Mouse (Mus musculus) hindbrain, embryonic 11.5 days (tissue): ENCODE measurements at regions not wholly inside any gene's neighbourhood (a gene's known extent, or its start where the extent isn't known, plus 50 kb on each side); places are given as distances from the start of the nearest gene placed in this dataset.

ENCODE experiments used
- ATAC-seq: fragments of 200-750 bp; cut with Nextera tagmentation; 2 replicates; pipeline ENCODE4 v1.8.0; 2017; ENCODE audit warnings: mild to moderate bottlenecking, moderate TSS enrichment, moderate library complexity; ENCODE audit not compliant: low FRiP score
- DNase-seq: peaks from one replicate; pipeline ENCODE4 v3.0.0-alpha.2; 2015; ENCODE audit warnings: low spot score
- H3K27ac ChIP-seq: fragments of 300-500 bp; sonication (generic); 2 replicates; pipeline ENCODE4 v1.5.1; 2014; ENCODE audit warnings: mild to moderate bottlenecking, low read depth, low read length
- H3K27me3 ChIP-seq: fragments of 300-500 bp; sonication (generic); 2 replicates; pipeline ENCODE4 v1.6.1; 2014; ENCODE audit warnings: mild to moderate bottlenecking, low read length, moderate library complexity, mixed read lengths; ENCODE audit not compliant: control insufficient read depth, insufficient read depth
- H3K36me3 ChIP-seq: fragments of 300-500 bp; sonication (generic); 2 replicates; pipeline ENCODE4 v1.6.1; 2014; ENCODE audit warnings: mild to moderate bottlenecking, low read length, moderate library complexity, mixed read lengths; ENCODE audit not compliant: control insufficient read depth, insufficient read depth
- H3K4me1 ChIP-seq: fragments of 300-500 bp; sonication (generic); replicated peaks from 2 replicates; pipeline ENCODE4 v1.6.1; 2014; ENCODE audit warnings: low read length, mixed read lengths; ENCODE audit not compliant: control insufficient read depth, insufficient read depth
- H3K4me2 ChIP-seq: fragments of 300-500 bp; sonication (generic); replicated peaks from 2 replicates; pipeline ENCODE4 v1.6.1; 2014; ENCODE audit warnings: mild to moderate bottlenecking, low read depth, low read length
- H3K4me3 ChIP-seq: fragments of 300-500 bp; sonication (generic); 2 replicates; pipeline ENCODE4 v1.5.1; 2014; ENCODE audit warnings: low read depth, low read length
- H3K9ac ChIP-seq: fragments of 300-500 bp; sonication (generic); 2 replicates; pipeline ENCODE4 v1.6.1; 2014; ENCODE audit warnings: low read depth, low read length
- H3K9me3 ChIP-seq: fragments of 300-500 bp; sonication (generic); 2 replicates; pipeline ENCODE4 v1.6.1; 2016; ENCODE audit warnings: low read length; ENCODE audit not compliant: control insufficient read depth
- WGBS: fragments of 180-500 bp; shearing (Covaris S2); extraction: QIAGEN DNeasy Blood & Tissue Kit; methylation state at CpG from one replicate; pipeline ENCODE4 v1.1.7; 2014; 5-methylcytosine and 5-hydroxymethylcytosine counted together

- no peak overlapping the region for H3K4me3 ChIP-seq
- no peaks in the 10 kb centered on the region for H3K9me3 ChIP-seq
- WGBS, result 79% methylated on average over 6 of the region's 6 CpGs
- no peaks in the 10 kb centered on the region for H3K27me3 ChIP-seq
- H3K27ac ChIP-seq, result no peak overlapping the region
- H3K9ac ChIP-seq, result no peak overlapping the region
- ATAC-seq, result peak; percentile 51; the same call in 1 of the 2 replicates
- H3K36me3 ChIP-seq, result no peaks in the 10 kb centered on the region
- no peak overlapping the region for H3K4me2 ChIP-seq
- peak; percentile 31 for DNase-seq
- H3K4me1 ChIP-seq, result no peaks in the 10 kb centered on the region
Observed at GRCm38 (mm10) chr4:7567687-7568393, 671.0 kb downstream of the Car8 start.

DNA sequence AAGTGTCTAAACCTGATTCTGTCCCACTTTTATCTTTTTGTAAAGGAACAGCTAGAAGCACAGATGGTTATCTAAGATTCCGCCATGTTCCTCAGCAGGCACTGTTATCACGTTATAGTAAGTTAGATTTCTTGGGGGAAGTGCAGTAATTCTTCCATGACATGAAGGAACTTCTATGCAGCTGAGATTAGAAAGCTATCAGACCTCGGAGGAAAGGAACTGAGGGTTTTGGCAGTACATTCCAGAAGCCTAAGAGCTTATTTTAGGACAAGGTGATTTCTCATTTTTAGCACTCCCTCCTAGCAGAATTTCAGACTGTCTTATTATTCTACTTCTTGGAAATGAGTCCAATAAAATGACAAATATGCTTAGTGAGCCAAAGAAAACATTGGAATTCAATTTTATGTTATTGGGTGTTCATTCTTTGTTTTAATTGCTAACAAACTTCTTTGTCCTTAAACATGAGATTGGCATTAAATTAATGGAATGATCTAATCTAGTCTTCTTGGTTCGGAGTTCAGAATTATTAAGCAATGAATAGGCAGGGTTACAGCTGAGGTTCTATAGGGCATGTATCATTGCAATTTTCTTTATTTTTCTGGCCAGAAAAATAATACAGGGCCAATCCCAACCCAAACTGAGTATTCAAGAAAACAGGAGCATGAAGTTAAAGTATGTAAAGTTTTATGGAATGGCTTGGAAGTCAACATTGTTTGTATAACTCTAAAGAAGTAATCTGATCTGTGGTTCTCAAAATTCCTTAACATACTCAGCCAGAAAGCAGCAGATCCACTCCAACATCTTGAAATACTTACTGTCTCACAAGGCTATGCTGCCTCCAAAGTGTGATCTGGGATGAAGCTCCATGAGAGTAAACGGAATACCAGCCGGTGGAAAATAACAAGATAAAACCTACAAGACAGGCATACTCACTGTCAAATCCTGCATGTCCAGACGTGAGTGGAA is 678.7 kb downstream of the Car8 start:
- H3K4me1 ChIP-seq, result no peaks in the 10 kb centered on the region
- H3K36me3 ChIP-seq, result no peaks in the 10 kb centered on the region
- no peaks in the 10 kb centered on the region for H3K27me3 ChIP-seq
- no peaks in the 10 kb centered on the region for H3K9me3 ChIP-seq
- no peak overlapping the region for H3K27ac ChIP-seq
- H3K4me2 ChIP-seq, result no peak overlapping the region
- ATAC-seq, result no peak
- 74% methylated on average over 7 of the region's 7 CpGs for WGBS
- DNase-seq, result no peak
- no peak overlapping the region for H3K4me3 ChIP-seq
- no peak overlapping the region for H3K9ac ChIP-seq

GRCm38 (mm10) chr4:7558721-7559120 is 680.1 kb downstream of the Car8 start:
- Histone ChIP-seq H3K9ac (no peak overlapping the region), H3K27me3 (no peaks in the 10 kb centered on the region), H3K36me3 (no peaks in the 10 kb centered on the region), H3K4me2 (no peak overlapping the region), H3K4me1 (no peaks in the 10 kb centered on the region), H3K4me3 (no peak overlapping the region), H3K27ac (no peak overlapping the region), H3K9me3 (no peaks in the 10 kb centered on the region)
- no peak for DNase-seq
- no peak for ATAC-seq
- 80% methylated on average over 2 of the region's 2 CpGs for WGBS

DNA sequence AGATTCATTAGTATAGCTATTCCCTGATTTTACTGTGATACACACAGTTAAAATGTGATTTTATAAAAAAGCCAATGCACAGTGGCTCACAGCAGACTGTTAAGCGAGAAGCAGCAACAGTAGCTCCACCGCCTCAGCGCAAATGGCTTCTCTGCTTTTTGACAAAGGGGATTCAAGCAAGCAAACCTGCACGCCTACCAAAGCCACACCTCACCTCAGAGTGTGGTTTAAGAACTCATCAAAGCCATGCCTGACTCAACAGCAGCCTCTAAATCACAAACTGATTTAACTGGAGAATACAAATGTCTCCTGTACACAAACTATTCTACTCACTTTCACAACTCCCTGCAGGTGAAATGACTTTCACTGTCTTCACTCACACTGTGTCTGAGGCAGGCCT is 704.5 kb downstream of the Car8 start:
- Histone ChIP-seq H3K9ac (no peak overlapping the region), H3K9me3 (no peaks in the 10 kb centered on the region), H3K36me3 (no peaks in the 10 kb centered on the region), H3K27ac (no peak overlapping the region), H3K4me3 (no peak overlapping the region), H3K4me1 (no peaks in the 10 kb centered on the region), H3K27me3 (no peaks in the 10 kb centered on the region), H3K4me2 (no peak overlapping the region)
- ATAC-seq (no peak), DNase-seq (no peak)
- 91% methylated on average over 4 of the region's 4 CpGs for WGBS

DNA sequence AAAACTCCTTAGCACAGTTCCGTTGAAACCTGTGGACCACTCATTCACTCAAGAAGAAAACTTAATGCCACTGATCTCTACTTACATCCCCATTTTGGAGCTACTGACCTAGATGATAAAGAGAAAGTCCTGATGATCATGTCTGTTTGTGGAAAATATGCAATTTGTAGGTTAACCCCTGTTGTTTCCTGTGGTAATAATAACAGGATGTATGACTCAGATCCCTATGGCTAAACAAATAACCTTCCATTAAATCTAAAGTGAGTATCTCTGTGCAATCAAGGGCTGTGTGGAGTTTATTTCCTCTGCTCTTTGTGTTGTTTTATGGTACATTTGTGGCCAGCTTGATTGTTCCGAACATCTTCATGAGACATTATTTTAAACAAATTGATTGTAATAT is 711.1 kb downstream of the Car8 start:
- ATAC-seq, result no peak
- Histone ChIP-seq H3K27me3 (no peaks in the 10 kb centered on the region), H3K4me1 (no peaks in the 10 kb centered on the region), H3K4me3 (no peak overlapping the region), H3K9ac (no peak overlapping the region), H3K9me3 (no peaks in the 10 kb centered on the region), H3K4me2 (no peak overlapping the region), H3K27ac (no peak overlapping the region), H3K36me3 (no peaks in the 10 kb centered on the region)
- WGBS, result 90% methylated on average over 2 of the region's 2 CpGs
- DNase-seq, result no peak

DNA sequence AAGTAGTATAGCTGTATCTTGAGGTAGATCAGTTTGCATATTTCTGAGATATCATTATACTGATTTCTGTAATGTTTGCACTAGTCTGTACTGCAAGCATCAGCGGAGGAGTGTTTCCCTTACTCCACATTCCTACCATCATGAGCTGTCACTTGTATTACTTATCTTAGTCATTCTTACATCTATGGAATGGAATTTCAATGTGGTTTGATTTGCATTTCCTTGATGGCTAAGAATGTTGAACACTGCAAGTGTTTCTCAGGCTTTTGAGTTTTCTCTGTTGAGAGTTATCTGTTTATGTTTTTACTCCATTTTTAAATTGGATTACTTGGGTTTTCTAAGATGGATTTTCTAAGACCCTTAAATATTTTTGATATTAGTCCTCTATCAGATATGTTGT is 725.8 kb downstream of the Car8 start:
- Histone ChIP-seq H3K9ac (no peak overlapping the region), H3K4me2 (no peak overlapping the region), H3K4me1 (no peaks in the 10 kb centered on the region), H3K36me3 (no peaks in the 10 kb centered on the region), H3K4me3 (no peak overlapping the region), H3K9me3 (no peaks in the 10 kb centered on the region), H3K27ac (no peak overlapping the region), H3K27me3 (no peaks in the 10 kb centered on the region)
- DNase-seq (no peak), ATAC-seq (no peak)
- 88% methylated on average over 1 of the region's 1 CpGs for WGBS

- H3K9me3 ChIP-seq, result no peaks in the 10 kb centered on the region
- no peak overlapping the region for H3K27ac ChIP-seq
- no peaks in the 10 kb centered on the region for H3K36me3 ChIP-seq
- no peaks in the 10 kb centered on the region for H3K4me1 ChIP-seq
- no peak overlapping the region for H3K9ac ChIP-seq
- no peak overlapping the region for H3K4me3 ChIP-seq
- ATAC-seq (no peak), DNase-seq (no peak)
- no peaks in the 10 kb centered on the region for H3K27me3 ChIP-seq
- H3K4me2 ChIP-seq, result no peak overlapping the region
Observed at GRCm38 (mm10) chr4:7485552-7485951, 753.3 kb downstream of the Car8 start.

GRCm38 (mm10) chr4:7455130-7455529 is 783.7 kb downstream of the Car8 start:
- H3K4me1 ChIP-seq, result no peaks in the 10 kb centered on the region
- H3K27me3 ChIP-seq, result no peaks in the 10 kb centered on the region
- WGBS, result 13% methylated on average over 9 of the region's 9 CpGs
- H3K36me3 ChIP-seq, result no peaks in the 10 kb centered on the region
- H3K27ac ChIP-seq, result no peak overlapping the region
- H3K9me3 ChIP-seq, result no peaks in the 10 kb centered on the region
- H3K9ac ChIP-seq, result no peak overlapping the region
- H3K4me3 ChIP-seq, result no peak overlapping the region
- ATAC-seq (no peak; the same call in 1 of the 2 replicates), DNase-seq (peak; percentile 25)
- no peak overlapping the region for H3K4me2 ChIP-seq

DNA sequence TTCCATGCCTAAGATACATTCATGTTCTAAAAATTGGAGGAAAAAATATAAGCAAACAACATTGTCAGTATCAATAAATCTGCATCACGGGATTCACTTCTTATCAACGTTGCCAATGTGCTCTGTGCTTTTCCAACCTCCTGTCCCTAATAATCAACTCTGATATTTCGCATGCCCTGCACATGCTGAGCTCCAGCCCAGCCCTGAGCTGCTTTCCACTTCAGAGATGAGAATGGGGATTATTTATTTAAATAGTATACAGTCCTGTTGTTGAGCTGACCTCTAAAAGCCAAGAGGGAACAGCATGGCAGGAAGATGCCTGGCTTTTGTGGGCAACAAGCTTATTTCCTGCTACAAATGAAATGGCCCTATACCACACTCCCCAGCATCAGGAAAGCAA is 786.2 kb downstream of the Car8 start:
- H3K27me3 ChIP-seq, result no peaks in the 10 kb centered on the region
- H3K9ac ChIP-seq, result no peak overlapping the region
- H3K27ac ChIP-seq, result no peak overlapping the region
- H3K4me3 ChIP-seq, result no peak overlapping the region
- no peaks in the 10 kb centered on the region for H3K36me3 ChIP-seq
- no peaks in the 10 kb centered on the region for H3K9me3 ChIP-seq
- ATAC-seq, result no peak
- 75% methylated on average over 3 of the region's 3 CpGs for WGBS
- H3K4me1 ChIP-seq, result no peaks in the 10 kb centered on the region
- no peak overlapping the region for H3K4me2 ChIP-seq
- no peak for DNase-seq
